Mouse (Mus musculus): ENCODE measurements around the gene Map3k5.

GRCm38 (mm10) chr10:20023524-20023923, 89.3 kb downstream of the Map3k5 start:
- TF ChIP-seq POLR2A (IDR thresholded peaks at IDR 0.05; ENCODE audit: insufficient read length, low read depth), result no peak
- TF ChIP-seq MYOG (IDR thresholded peaks at IDR 0.05; ENCODE audit: control insufficient read depth in 1 of 3, insufficient read depth in 1 of 3, insufficient read length in 2 of 3, low read depth in 2 of 3), result no peak
- TF ChIP-seq TCF12 (IDR thresholded peaks at IDR 0.05; ENCODE audit: insufficient read depth, poor library complexity, severe bottlenecking), result no peak
- TF ChIP-seq USF1 (IDR thresholded peaks at IDR 0.05; ENCODE audit: low read depth), result no peak
- TF ChIP-seq MYOD1 (IDR thresholded peaks at IDR 0.05; ENCODE audit: control insufficient read depth in 1 of 3, insufficient read length in 2 of 3, low read depth in 2 of 3), result no peak
- no peak for TF ChIP-seq POLR2AphosphoS2 (IDR thresholded peaks at IDR 0.05; ENCODE audit: insufficient read length, low read depth)
